Mouse (Mus musculus): ENCODE measurements around the gene Agtrap. TPM values are rescaled to one million over a fixed set of nuclear protein-coding genes. Genes with fewer than 3 reads are reported as not detected.

Gene Agtrap
- polyA plus RNA-seq, 1 experiment from 2014 or later, result 27.7 TPM

- Histone ChIP-seq H3K27ac (ENCODE audit: low read depth, low read length) (no peak overlapping the region), H3K9ac (ENCODE audit: low read depth, low read length) (no peak overlapping the region)
Measured at GRCm38 (mm10) chr4:148075259-148075658, 12.6 kb downstream of the Agtrap start.

GRCm38 (mm10) chr4:148074521-148075189, 13.2 kb downstream of the Agtrap start:
- Histone ChIP-seq H3K9me3 (ENCODE audit: control insufficient read depth) (no peaks in the 10 kb centered on the region), H3K9ac (ENCODE audit: low read depth, low read length) (no peak overlapping the region), H3K27ac (ENCODE audit: low read depth, low read length) (no peak overlapping the region), H3K27me3 (replicated peaks; ENCODE audit: control insufficient read depth, insufficient read depth, low read length) (no peaks in the 10 kb centered on the region), H3K4me1 (replicated peaks; ENCODE audit: control insufficient read depth, insufficient read depth, low read length) (0 out of 2 replicates have a peak, but pooled peaks cover 2% of the 10 kb centered on the region), H3K4me3 (ENCODE audit: low read depth, low read length) (peak overlapping the region; percentile 31), H3K4me2 (replicated peaks; ENCODE audit: low read depth) (peak overlapping the region; percentile 65), H3K36me3 (ENCODE audit: control insufficient read depth, insufficient read depth) (peaks cover 1% of the 10 kb centered on the region; the same call in 1 of the 2 replicates)
- peak; percentile 64 for TF ChIP-seq CTCF (IDR thresholded peaks at IDR 0.05; ENCODE audit: low read depth)
- no peak for ATAC-seq
- WGBS, result 33% methylated on average over 17 of the region's 17 CpGs

More at GRCm38 (mm10) chr4:148075259-148075658, 12.6 kb downstream of the Agtrap start:
- TF ChIP-seq CTCF (IDR thresholded peaks at IDR 0.05; ENCODE audit: low read depth), result no peak
- WGBS, result 23% methylated on average over 21 of the region's 21 CpGs
- peak overlapping the region; percentile 31 for H3K4me3 ChIP-seq (ENCODE audit: low read depth, low read length)
- peak; percentile 64 for ATAC-seq
- no peaks in the 10 kb centered on the region for H3K27me3 ChIP-seq (replicated peaks; ENCODE audit: control insufficient read depth, insufficient read depth, low read length)
- 0 out of 2 replicates have a peak, but pooled peaks cover 2% of the 10 kb centered on the region for H3K4me1 ChIP-seq (replicated peaks; ENCODE audit: control insufficient read depth, insufficient read depth, low read length)
- peaks cover 8% of the 10 kb centered on the region for H3K36me3 ChIP-seq (ENCODE audit: control insufficient read depth, insufficient read depth)
- no peaks in the 10 kb centered on the region for H3K9me3 ChIP-seq (ENCODE audit: control insufficient read depth)
- H3K4me2 ChIP-seq (replicated peaks; ENCODE audit: low read depth), result peak overlapping the region; percentile 65

DNA sequence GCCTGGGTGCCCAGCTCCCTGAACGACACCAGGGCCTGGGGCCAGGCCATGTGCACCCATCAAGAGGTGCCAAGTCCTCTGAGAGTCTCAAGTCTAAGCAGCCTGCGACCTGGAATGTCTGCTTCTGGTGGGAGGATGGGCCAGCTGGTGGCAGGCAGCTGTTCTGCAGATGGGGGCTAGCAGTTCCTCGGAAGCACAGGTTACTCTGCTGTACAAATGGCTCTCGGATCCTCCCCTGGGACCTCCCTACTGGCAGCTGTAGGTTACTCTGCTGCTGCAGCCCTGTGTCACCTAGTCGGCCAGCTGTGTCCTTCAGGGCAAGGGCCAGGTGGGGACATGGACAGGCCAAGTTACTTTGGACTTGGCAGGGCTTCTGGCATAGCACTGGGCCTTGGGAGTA, 16.3 kb downstream of the Agtrap start:
- no peak overlapping the region for H3K4me3 ChIP-seq (ENCODE audit: low read depth, low read length)
- H3K4me1 ChIP-seq (replicated peaks; ENCODE audit: control insufficient read depth, insufficient read depth, low read length), result 0 out of 2 replicates have a peak, but pooled peaks cover 2% of the 10 kb centered on the region
- no peak overlapping the region for H3K4me2 ChIP-seq (replicated peaks; ENCODE audit: low read depth)
- H3K36me3 ChIP-seq (ENCODE audit: control insufficient read depth, insufficient read depth), result no peaks in the 10 kb centered on the region
- no peak for ATAC-seq
- no peak for TF ChIP-seq CTCF (IDR thresholded peaks at IDR 0.05; ENCODE audit: low read depth)
- no peak overlapping the region for H3K9ac ChIP-seq (ENCODE audit: low read depth, low read length)
- H3K27ac ChIP-seq (ENCODE audit: low read depth, low read length), result no peak overlapping the region
- H3K9me3 ChIP-seq (ENCODE audit: control insufficient read depth), result no peaks in the 10 kb centered on the region
- 63% methylated on average over 5 of the region's 5 CpGs for WGBS
- H3K27me3 ChIP-seq (replicated peaks; ENCODE audit: control insufficient read depth, insufficient read depth, low read length), result no peaks in the 10 kb centered on the region

DNA sequence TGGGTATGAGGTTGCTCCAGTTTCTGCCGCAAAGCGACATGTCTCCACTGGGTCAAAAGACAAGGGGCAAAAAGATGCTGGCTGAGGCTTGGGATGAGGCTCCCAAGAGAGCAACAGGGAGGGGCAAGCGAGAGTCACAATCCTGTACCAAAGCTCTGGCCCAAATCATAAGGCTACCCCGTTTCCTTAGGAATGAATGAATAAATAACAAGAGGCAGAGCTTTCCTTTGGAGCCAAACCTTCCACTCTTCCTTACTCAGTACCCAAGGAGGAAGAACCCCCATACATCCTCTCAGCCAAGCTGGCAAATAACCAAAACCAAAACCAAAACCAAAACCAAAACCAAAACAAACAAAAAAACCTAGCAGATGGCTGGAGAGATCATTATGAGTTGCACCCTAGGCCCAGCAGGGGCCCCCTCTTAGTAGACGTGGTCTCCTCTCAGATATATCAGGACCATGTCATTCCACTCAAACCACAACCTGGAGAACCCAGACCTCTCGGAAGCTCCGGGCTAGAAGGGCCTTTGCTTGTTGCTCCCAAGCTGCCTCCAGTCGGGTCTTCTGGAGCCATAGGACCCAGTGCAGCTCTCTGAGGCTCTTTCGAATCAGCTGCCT, 18.1 kb downstream of the Agtrap start:
- no peak for TF ChIP-seq CTCF (IDR thresholded peaks at IDR 0.05; ENCODE audit: low read depth)
- no peaks in the 10 kb centered on the region for H3K27me3 ChIP-seq (replicated peaks; ENCODE audit: control insufficient read depth, insufficient read depth, low read length)
- H3K9me3 ChIP-seq (ENCODE audit: control insufficient read depth), result no peaks in the 10 kb centered on the region
- H3K4me2 ChIP-seq (replicated peaks; ENCODE audit: low read depth), result no peak overlapping the region
- H3K4me1 ChIP-seq (replicated peaks; ENCODE audit: control insufficient read depth, insufficient read depth, low read length), result no peaks in the 10 kb centered on the region
- H3K4me3 ChIP-seq (ENCODE audit: low read depth, low read length), result no peak overlapping the region
- H3K36me3 ChIP-seq (ENCODE audit: control insufficient read depth, insufficient read depth), result no peaks in the 10 kb centered on the region
- WGBS, result 77% methylated on average over 9 of the region's 9 CpGs
- no peak for ATAC-seq
- no peak overlapping the region for H3K27ac ChIP-seq (ENCODE audit: low read depth, low read length)
- H3K9ac ChIP-seq (ENCODE audit: low read depth, low read length), result no peak overlapping the region

DNA sequence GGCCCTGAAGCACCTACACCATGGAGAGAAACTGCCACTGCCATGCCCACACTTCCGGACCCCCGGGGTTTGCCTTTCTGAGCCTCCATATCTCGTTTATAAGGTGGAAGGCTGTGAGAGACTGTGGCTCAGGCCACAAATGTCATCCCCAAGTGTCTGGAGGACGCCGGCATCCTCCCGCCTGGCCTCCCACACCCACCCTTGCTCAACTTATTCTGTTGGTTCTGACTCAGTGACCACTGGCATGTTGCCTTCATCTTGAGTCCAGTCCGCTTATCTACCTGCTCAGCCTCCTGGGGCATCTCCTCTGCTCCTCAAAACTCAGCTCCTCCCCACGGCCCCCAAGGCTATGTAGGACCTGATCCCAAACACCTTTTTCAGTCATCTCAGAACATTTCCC, 20.5 kb downstream of the Agtrap start:
- H3K27me3 ChIP-seq (replicated peaks; ENCODE audit: control insufficient read depth, insufficient read depth, low read length), result no peaks in the 10 kb centered on the region
- H3K4me1 ChIP-seq (replicated peaks; ENCODE audit: control insufficient read depth, insufficient read depth, low read length), result no peaks in the 10 kb centered on the region
- H3K9me3 ChIP-seq (ENCODE audit: control insufficient read depth), result no peaks in the 10 kb centered on the region
- no peak for ATAC-seq
- 89% methylated on average over 8 of the region's 8 CpGs for WGBS
- H3K27ac ChIP-seq (ENCODE audit: low read depth, low read length), result no peak overlapping the region
- H3K36me3 ChIP-seq (ENCODE audit: control insufficient read depth, insufficient read depth), result no peaks in the 10 kb centered on the region
- H3K4me3 ChIP-seq (ENCODE audit: low read depth, low read length), result no peak overlapping the region
- TF ChIP-seq CTCF (IDR thresholded peaks at IDR 0.05; ENCODE audit: low read depth), result no peak
- no peak overlapping the region for H3K9ac ChIP-seq (ENCODE audit: low read depth, low read length)
- no peak overlapping the region for H3K4me2 ChIP-seq (replicated peaks; ENCODE audit: low read depth)

- no peaks in the 10 kb centered on the region for H3K36me3 ChIP-seq (ENCODE audit: control insufficient read depth, insufficient read depth)
- no peak for TF ChIP-seq CTCF (IDR thresholded peaks at IDR 0.05; ENCODE audit: low read depth)
- H3K9ac ChIP-seq (ENCODE audit: low read depth, low read length), result no peak overlapping the region
- H3K4me2 ChIP-seq (replicated peaks; ENCODE audit: low read depth), result no peak overlapping the region
- H3K27ac ChIP-seq (ENCODE audit: low read depth, low read length), result no peak overlapping the region
- no peak for ATAC-seq
- 62% methylated on average over 9 of the region's 9 CpGs for WGBS
- no peaks in the 10 kb centered on the region for H3K4me1 ChIP-seq (replicated peaks; ENCODE audit: control insufficient read depth, insufficient read depth, low read length)
- H3K4me3 ChIP-seq (ENCODE audit: low read depth, low read length), result no peak overlapping the region
- no peaks in the 10 kb centered on the region for H3K9me3 ChIP-seq (ENCODE audit: control insufficient read depth)
- no peaks in the 10 kb centered on the region for H3K27me3 ChIP-seq (replicated peaks; ENCODE audit: control insufficient read depth, insufficient read depth, low read length)
Measured at GRCm38 (mm10) chr4:148066401-148066744, 21.5 kb downstream of the Agtrap start.
